Comparison of ENCODE assay signal across 8 mouse cellular contexts in genomic region chr3:108591530-108592522, GRCm38 (mm10). TPM values are rescaled to one million over a fixed set of nuclear protein-coding genes. Genes with fewer than 3 reads are reported as not detected.
A peak's percentile ranks its signal among the peaks of the same experiment; 100 is the strongest.
DNase-seq lines count a peak whose midpoint lies in the region; ATAC-seq and TF ChIP-seq lines count a peak whose summit lies in the region.

No protein-coding gene starts in this region.

- H3K4me3 ChIP-seq in bone marrow, adult 2 months (replicated peaks; ENCODE audit: control insufficient read depth, low read depth, low read length) = peak overlapping the region; percentile 93
- peak overlapping the region; percentile 99 for H3K4me3 ChIP-seq in forebrain, embryonic 10.5 days
- peak overlapping the region; percentile 91 for H3K4me3 ChIP-seq in liver, embryonic 11.5 days (ENCODE audit: low read depth, low read length)

- H3K9ac ChIP-seq in liver, embryonic 11.5 days (ENCODE audit: low read depth, low read length) = peak overlapping the region; percentile 73

- no peaks in the 10 kb centered on the region for H3K9me3 ChIP-seq in forebrain, embryonic 10.5 days
- no peaks in the 10 kb centered on the region for H3K9me3 ChIP-seq in liver, embryonic 11.5 days (ENCODE audit: control insufficient read depth, low read length)

- TF ChIP-seq POLR2A in bone marrow, adult 2 months (IDR thresholded peaks at IDR 0.05; ENCODE audit: borderline replicate concordance, control insufficient read depth, low read depth, low read length) = no peak

- no peaks in the 10 kb centered on the region for H3K27me3 ChIP-seq in forebrain, embryonic 10.5 days (ENCODE audit: poor library complexity, severe bottlenecking)
- H3K27me3 ChIP-seq in liver, embryonic 11.5 days (replicated peaks; ENCODE audit: control insufficient read depth, insufficient read depth, low read length) = no peaks in the 10 kb centered on the region

- peak overlapping the region; percentile 77 for H3K27ac ChIP-seq in bone marrow, adult 2 months (ENCODE audit: control insufficient read depth, insufficient read depth, low read depth, low read length, poor library complexity)
- peak overlapping the region; percentile 88 for H3K27ac ChIP-seq in forebrain, embryonic 10.5 days
- peak overlapping the region; percentile 69; the same call in 1 of the 2 replicates for H3K27ac ChIP-seq in liver, embryonic 11.5 days (ENCODE audit: low read depth, low read length)

- no peak for TF ChIP-seq CTCF in bone marrow, adult 2 months (IDR thresholded peaks at IDR 0.05; ENCODE audit: control insufficient read depth, insufficient read depth, low read length)

- no peak for ATAC-seq in liver, embryonic 11.5 days (replicated peaks; ENCODE audit: low FRiP score)

- no peaks in the 10 kb centered on the region for H3K4me1 ChIP-seq in bone marrow, adult 2 months (ENCODE audit: control insufficient read depth, insufficient read depth, low read length)
- peaks cover 30% of the 10 kb centered on the region for H3K4me1 ChIP-seq in forebrain, embryonic 10.5 days
- no peaks in the 10 kb centered on the region for H3K4me1 ChIP-seq in liver, embryonic 11.5 days (replicated peaks; ENCODE audit: control insufficient read depth, insufficient read depth, low read length)

- H3K36me3 ChIP-seq in forebrain, embryonic 10.5 days (replicated peaks) = no peaks in the 10 kb centered on the region
- no peaks in the 10 kb centered on the region for H3K36me3 ChIP-seq in liver, embryonic 11.5 days (ENCODE audit: control insufficient read depth, insufficient read depth, low read length)

- peak overlapping the region; percentile 94 for H3K4me2 ChIP-seq in liver, embryonic 11.5 days

- DNase-seq in layer of hippocampus, postnatal 10 days (ENCODE audit: low spot score in 2 of 2) = peak; percentile 32 to 62
- no peak for DNase-seq in layer of hippocampus, adult 9-11 months
- no peak for DNase-seq in forebrain, embryonic 10.5 days (ENCODE audit: extremely low spot score, low spot score)
- no peak for DNase-seq in liver, embryonic 11.5 days (ENCODE audit: low spot score)
- peak; percentile 45 for DNase-seq in retina, embryonic 14.5 days (ENCODE audit: low spot score)
- DNase-seq in adrenal gland, adult (ENCODE audit: inconsistent age in 2 of 2, low spot score in 1 of 2) = no peak
- no peak for DNase-seq in ovary, postnatal 14 days (ENCODE audit: low spot score)

- under 1% methylated on average over 61 of the region's 61 CpGs for WGBS in bone marrow, adult 2 months
- WGBS in forebrain, embryonic 10.5 days = under 1% methylated on average over 61 of the region's 61 CpGs
- WGBS in liver, embryonic 11.5 days = under 1% methylated on average over 61 of the region's 61 CpGs

RNA-seq across cellular contexts. Expression of gene Wdr47, which starts 0.7 kb away (rescaled TPM):
- 100 to 1,000 TPM; 130 to 141 TPM for total RNA-seq in layer of hippocampus, postnatal 10 days (2021)
- polyA plus RNA-seq in bone marrow, adult 2 months (2011; ENCODE audit: insufficient read depth, insufficient read length, low replicate concordance, missing spikeins) = 1.3 and 3.9 TPM in 2 replicates
- polyA plus RNA-seq in forebrain, embryonic 10.5 days (2016; fragmentation: Nextera tagmentation; extraction: Ambion mirVana) = 14.9 TPM in 2 replicates
- 3.8 and 4.5 TPM in 2 replicates for polyA plus RNA-seq in liver, embryonic 11.5 days (2014; fragmentation: Nextera tagmentation; extraction: Ambion mirVana)

RNA-seq across cellular contexts. Expression of gene Taf13, which starts 20.3 kb away (rescaled TPM):
- 10 to 100 TPM; 33.1 to 33.2 TPM for total RNA-seq in layer of hippocampus, postnatal 10 days (2021)
- polyA plus RNA-seq in bone marrow, adult 2 months (2011; ENCODE audit: insufficient read depth, insufficient read length, low replicate concordance, missing spikeins) = 9.1 and 14.8 TPM in 2 replicates
- polyA plus RNA-seq in forebrain, embryonic 10.5 days (2016; fragmentation: Nextera tagmentation; extraction: Ambion mirVana) = 58.2 and 59.8 TPM in 2 replicates
- 21.7 and 23.2 TPM in 2 replicates for polyA plus RNA-seq in liver, embryonic 11.5 days (2014; fragmentation: Nextera tagmentation; extraction: Ambion mirVana)

RNA-seq across cellular contexts. Expression of gene Tmem167b, which starts 29.6 kb away (rescaled TPM):
- 10 to 100 TPM; 43.3 to 43.8 TPM for total RNA-seq in layer of hippocampus, postnatal 10 days (2021)
- polyA plus RNA-seq in bone marrow, adult 2 months (2011; ENCODE audit: insufficient read depth, insufficient read length, low replicate concordance, missing spikeins) = 17.3 and 20.8 TPM in 2 replicates
- 36.9 and 37.9 TPM in 2 replicates for polyA plus RNA-seq in forebrain, embryonic 10.5 days (2016; fragmentation: Nextera tagmentation; extraction: Ambion mirVana)
- polyA plus RNA-seq in liver, embryonic 11.5 days (2014; fragmentation: Nextera tagmentation; extraction: Ambion mirVana) = 23.0 and 27.7 TPM in 2 replicates

RNA-seq across cellular contexts. Expression of gene 5330417C22Rik, which starts 55.5 kb away (rescaled TPM):
- total RNA-seq in layer of hippocampus, postnatal 10 days (2021) = 10 to 100 TPM; 16.8 to 22.0 TPM
- polyA plus RNA-seq in bone marrow, adult 2 months (2011; ENCODE audit: insufficient read depth, insufficient read length, low replicate concordance, missing spikeins) = not detected in 2 replicates
- polyA plus RNA-seq in forebrain, embryonic 10.5 days (2016; fragmentation: Nextera tagmentation; extraction: Ambion mirVana) = 1.1 and 1.2 TPM in 2 replicates
- 0.10 and 0.23 TPM in 2 replicates for polyA plus RNA-seq in liver, embryonic 11.5 days (2014; fragmentation: Nextera tagmentation; extraction: Ambion mirVana)

RNA-seq across cellular contexts. Expression of gene 1700013F07Rik, which starts 57.9 kb away (rescaled TPM):
- total RNA-seq in layer of hippocampus, postnatal 10 days (2021) = 1 to 10 TPM; 2.1 to 2.7 TPM
- polyA plus RNA-seq in bone marrow, adult 2 months (2011; ENCODE audit: insufficient read depth, insufficient read length, low replicate concordance, missing spikeins) = not detected in 2 replicates
- 0.29 and 0.42 TPM in 2 replicates for polyA plus RNA-seq in forebrain, embryonic 10.5 days (2016; fragmentation: Nextera tagmentation; extraction: Ambion mirVana)
- not detected in 2 replicates for polyA plus RNA-seq in liver, embryonic 11.5 days (2014; fragmentation: Nextera tagmentation; extraction: Ambion mirVana)

Comparison
In these comparisons a context has a peak if more than half of its experiments do, and no peak if none do; other contexts are left out.
1. DNase-seq: peak in layer of hippocampus, postnatal 10 days (2 of 2) and retina, embryonic 14.5 days (single experiment); none in layer of hippocampus, adult 9-11 months (single experiment), forebrain, embryonic 10.5 days (single experiment), liver, embryonic 11.5 days (single experiment), adrenal gland, adult (0 of 2) and ovary, postnatal 14 days (single experiment).
2. Peak in every context shown above with its lines, with median percentiles within 50 percentile points of each other: H3K27ac ChIP-seq and H3K4me3 ChIP-seq.